Mouse (Mus musculus) midbrain, embryonic 16.5 days (tissue): ENCODE results near the gene Gdpd3. TPM values are rescaled to one million over a fixed set of nuclear protein-coding genes. Genes with fewer than 3 reads are reported as not detected.
A peak's percentile ranks its signal among the peaks of the same experiment; 100 is the strongest.

Experiments
- ATAC-seq: fragments of 200-750 bp; cut with Nextera tagmentation; 2 replicates; pipeline ENCODE4 v1.8.0; 2017; ENCODE audit warnings: moderate TSS enrichment
- H3K27ac ChIP-seq: fragments of 300-500 bp; sonication (generic); 2 replicates; pipeline ENCODE4 v1.5.1; 2014; ENCODE audit warnings: mild to moderate bottlenecking, low read length, mixed read lengths
- H3K27me3 ChIP-seq: fragments of 300-500 bp; sonication (generic); 2 replicates; pipeline ENCODE4 v1.6.1; 2014; ENCODE audit warnings: low read depth, low read length, mixed read lengths; ENCODE audit not compliant: control insufficient read depth, insufficient read depth
- H3K36me3 ChIP-seq: fragments of 300-500 bp; sonication (generic); 2 replicates; pipeline ENCODE4 v1.6.1; 2014; ENCODE audit warnings: mild to moderate bottlenecking, low read length, moderate library complexity, mixed read lengths; ENCODE audit not compliant: control insufficient read depth, insufficient read depth
- H3K4me1 ChIP-seq: fragments of 300-500 bp; sonication (generic); 2 replicates; pipeline ENCODE4 v1.6.1; 2014; ENCODE audit warnings: mild to moderate bottlenecking, low read length, mixed read lengths; ENCODE audit not compliant: control insufficient read depth, insufficient read depth
- H3K4me2 ChIP-seq: fragments of 300-500 bp; sonication (generic); 2 replicates; pipeline ENCODE4 v1.6.1; 2014; ENCODE audit warnings: mild to moderate bottlenecking, low read length, mixed read lengths
- H3K4me3 ChIP-seq: fragments of 300-500 bp; sonication (generic); 2 replicates; pipeline ENCODE4 v1.5.1; 2014; ENCODE audit warnings: low read depth, mild to moderate bottlenecking, low read length, moderate library complexity, mixed read lengths
- H3K9ac ChIP-seq: fragments of 300-500 bp; sonication (generic); 2 replicates; pipeline ENCODE4 v1.6.1; 2014; ENCODE audit warnings: low read depth, low read length, mixed read lengths
- H3K9me3 ChIP-seq: fragments of 300-500 bp; sonication (generic); replicated peaks from 2 replicates; pipeline ENCODE4 v1.6.1; 2014; ENCODE audit warnings: mild to moderate bottlenecking, low read length, mixed read lengths; ENCODE audit not compliant: control insufficient read depth, poor library complexity, severe bottlenecking
- WGBS: fragments of 180-500 bp; shearing (Covaris S2); extraction: QIAGEN DNeasy Blood & Tissue Kit; methylation state at CpG from one replicate; pipeline ENCODE4 v1.1.7; 2014; 5-methylcytosine and 5-hydroxymethylcytosine counted together
- polyA plus RNA-seq: library from polyadenylated mRNA; unstranded; fragments of >200 nt; fragmentation: Nextera tagmentation; extraction: Ambion mirVana; gene quantifications from 2 replicates; pipeline ENCODE4 v1.2.1, GENCODE M21; 2015

Gdpd3 gene
- polyA plus RNA-seq, 1 experiment from 2014 or later = 0.95 TPM

DNA sequence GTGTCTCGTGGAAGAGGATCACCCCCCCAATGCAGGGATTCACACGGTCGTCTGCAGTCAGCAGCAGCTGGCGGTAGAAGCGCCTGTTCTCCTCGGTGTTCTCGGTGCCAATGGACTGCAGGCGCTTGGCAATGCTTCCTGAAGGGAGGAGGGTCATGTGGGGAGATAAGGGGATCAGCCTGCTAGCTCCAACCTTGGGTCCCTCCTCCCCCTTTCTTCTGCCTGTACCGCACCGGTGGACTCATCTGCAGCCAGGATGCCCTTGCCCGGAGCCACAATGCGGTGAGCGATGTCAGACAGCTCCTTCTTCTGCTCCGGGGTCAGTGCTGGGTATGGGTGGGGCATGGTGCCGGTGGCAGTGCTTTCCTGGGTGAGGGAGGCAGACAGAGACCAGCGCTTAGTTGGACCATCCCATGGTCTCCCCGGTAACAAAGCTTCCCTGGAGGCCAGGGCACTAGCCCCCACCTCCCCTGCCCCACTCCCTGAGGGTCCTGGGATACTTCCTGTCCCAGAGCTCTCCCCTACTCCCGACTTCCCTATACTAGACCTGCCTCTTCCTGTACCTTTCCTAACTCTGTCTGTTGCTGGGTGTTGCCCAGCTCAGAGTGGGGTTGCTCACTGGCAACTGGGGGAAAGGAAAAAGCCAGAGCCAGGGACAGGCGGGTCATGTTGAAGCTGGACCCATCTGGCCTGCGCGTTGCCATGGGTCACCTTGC, 31.4 kb downstream of the Gdpd3 start, which contains the start of gene Fam57b:
Fam57b (plus strand) TSS at position 258 of the 716 bp plus-strand sequence.
- Histone ChIP-seq H3K9me3 (no peaks in the 10 kb centered on the region), H3K4me1 (peaks cover 34% of the 10 kb centered on the region), H3K36me3 (peaks cover 9% of the 10 kb centered on the region), H3K4me2 (peak within 1 kb of the TSS; percentile 83), H3K27me3 (no peaks in the 10 kb centered on the region), H3K9ac (peak within 1 kb of the TSS; percentile 90), H3K27ac (peak within 1 kb of the TSS; percentile 96), H3K4me3 (peak within 1 kb of the TSS; percentile 88)
- WGBS = 25% methylated on average over 21 of the region's 21 CpGs
- no peak for ATAC-seq

DNA sequence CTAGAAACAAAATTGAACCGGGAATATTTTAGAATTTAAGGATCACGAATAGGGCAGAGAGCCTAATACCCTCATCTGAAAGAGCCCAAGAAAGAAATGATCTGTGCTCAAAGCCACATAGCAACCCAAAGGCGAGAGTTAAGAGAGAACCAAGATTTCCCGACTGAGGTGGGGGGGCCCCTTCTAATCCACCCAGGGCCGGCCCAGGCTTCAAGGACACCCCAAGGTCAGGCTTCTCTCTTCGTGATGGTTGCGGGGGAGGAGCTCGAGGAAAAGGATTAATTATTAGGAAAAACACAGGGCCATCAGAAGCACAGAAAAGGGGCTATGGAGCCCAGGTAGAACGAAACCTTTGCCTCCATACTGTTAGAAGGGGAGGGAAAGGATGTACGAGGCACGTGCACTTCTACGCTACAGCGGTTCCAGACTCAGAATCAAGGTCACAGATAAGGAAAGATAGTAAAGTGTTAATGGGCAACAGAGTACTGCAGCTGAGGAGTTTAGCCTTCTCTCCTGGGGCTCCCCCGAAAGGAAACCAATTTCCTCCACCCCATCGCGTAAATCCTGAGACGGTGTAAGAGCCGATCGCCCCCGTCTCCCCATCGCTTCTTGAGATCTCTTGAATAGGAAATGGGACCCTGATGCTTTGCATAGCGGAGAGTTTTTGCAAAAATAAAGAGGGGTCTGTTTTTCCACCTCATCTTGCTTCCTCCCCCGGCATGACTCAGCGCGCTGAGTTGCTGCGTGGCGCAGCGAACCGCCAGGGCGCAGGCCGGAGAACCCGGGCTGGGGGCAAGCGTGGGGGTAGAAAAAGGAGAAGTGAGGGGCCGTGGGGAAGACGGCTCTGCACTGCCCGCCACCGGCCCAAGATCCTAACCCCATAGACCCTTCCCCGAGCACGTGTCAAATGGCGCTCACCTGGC, 32.3 kb downstream of the Gdpd3 start:
- no peaks in the 10 kb centered on the region for H3K27me3 ChIP-seq
- 1% methylated on average over 39 of the region's 40 CpGs for WGBS
- ATAC-seq = no peak

DNA sequence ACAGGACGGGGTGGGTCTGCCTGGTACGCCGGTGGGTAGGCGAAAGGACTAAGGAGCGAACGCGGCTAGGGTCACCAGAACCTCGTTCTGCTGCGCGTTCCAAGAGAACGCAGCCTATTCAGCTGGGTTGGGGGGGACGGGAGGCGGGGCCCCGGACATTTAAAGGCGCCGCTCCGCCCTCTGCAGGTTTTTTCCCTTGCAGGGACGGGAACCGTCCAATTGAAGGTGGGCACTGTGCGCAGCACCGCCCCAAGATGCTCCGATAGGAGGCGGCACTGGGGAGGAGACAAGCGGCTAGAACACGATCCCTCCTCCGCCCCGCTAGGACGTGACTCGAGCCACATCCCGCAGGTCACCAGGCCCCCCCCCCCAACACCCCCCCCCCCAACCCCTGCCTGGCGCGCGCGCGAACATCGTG, 32.9 kb downstream of the Gdpd3 start:
- WGBS = under 1% methylated on average over 25 of the region's 36 CpGs
- ATAC-seq = peak; percentile 95
- H3K4me3 ChIP-seq = peak overlapping the region; percentile 88
- peaks cover 9% of the 10 kb centered on the region for H3K36me3 ChIP-seq
- H3K4me2 ChIP-seq = peak overlapping the region; percentile 93
- H3K9ac ChIP-seq = peak overlapping the region; percentile 90
- H3K9me3 ChIP-seq = no peaks in the 10 kb centered on the region
- peak overlapping the region; percentile 96 for H3K27ac ChIP-seq
- peaks cover 28% of the 10 kb centered on the region for H3K4me1 ChIP-seq
- no peaks in the 10 kb centered on the region for H3K27me3 ChIP-seq

More for the DNA sequence above, 32.3 kb downstream of the Gdpd3 start:
- peak overlapping the region; percentile 96 for H3K27ac ChIP-seq
- H3K9me3 ChIP-seq = no peaks in the 10 kb centered on the region
- H3K4me3 ChIP-seq = peak overlapping the region; percentile 88
- peak overlapping the region; percentile 90 for H3K9ac ChIP-seq
- peak overlapping the region; percentile 83 for H3K4me2 ChIP-seq
- H3K4me1 ChIP-seq = peaks cover 28% of the 10 kb centered on the region
- H3K36me3 ChIP-seq = peaks cover 9% of the 10 kb centered on the region

DNA sequence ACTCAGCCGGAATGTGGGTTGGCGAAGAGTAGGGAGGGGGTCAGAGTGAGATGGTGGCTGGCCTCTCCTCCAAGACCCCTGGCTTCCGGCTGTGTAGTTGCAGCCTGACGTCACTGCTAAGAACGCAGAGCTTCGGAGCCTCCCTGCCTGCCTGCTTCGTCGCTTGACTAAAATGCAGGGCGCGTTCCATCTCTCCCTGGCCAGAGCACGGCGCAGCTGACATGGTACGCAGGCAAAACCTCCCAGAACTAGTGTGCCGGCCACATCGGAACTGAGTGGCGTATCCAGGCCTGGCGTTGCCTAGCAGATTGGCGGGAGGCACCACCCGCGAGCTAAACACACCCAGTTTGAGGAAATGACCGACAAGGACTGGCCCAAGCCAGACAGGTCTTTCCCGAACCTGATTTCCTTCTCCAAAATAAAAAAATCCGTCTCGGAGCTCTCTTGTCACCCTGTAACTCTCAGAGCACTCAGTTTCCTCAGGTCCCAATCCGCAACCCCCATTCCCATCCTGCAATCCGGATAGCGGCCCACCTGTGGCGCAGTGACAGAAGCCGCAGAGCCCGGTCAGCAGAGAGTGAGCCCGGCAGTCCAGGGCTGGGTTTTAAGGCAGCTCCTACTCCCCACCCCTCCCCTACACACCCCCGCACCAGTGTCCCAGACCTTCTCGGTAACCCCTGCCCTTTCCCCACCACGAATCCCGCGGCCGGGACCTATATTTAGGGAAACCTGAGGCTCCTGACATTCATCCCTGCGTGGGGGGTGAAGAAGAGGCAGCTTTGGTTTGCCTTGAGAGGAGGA, 33.5 kb downstream of the Gdpd3 start:
- no peaks in the 10 kb centered on the region for H3K27me3 ChIP-seq
- H3K36me3 ChIP-seq = peaks cover 9% of the 10 kb centered on the region
- ATAC-seq = peak; percentile 92
- peak overlapping the region; percentile 85 for H3K9ac ChIP-seq
- peak overlapping the region; percentile 93 for H3K4me2 ChIP-seq
- peaks cover 28% of the 10 kb centered on the region for H3K4me1 ChIP-seq
- no peaks in the 10 kb centered on the region for H3K9me3 ChIP-seq
- peak overlapping the region; percentile 88 for H3K4me3 ChIP-seq
- peak overlapping the region; percentile 96 for H3K27ac ChIP-seq
- WGBS = 1% methylated on average over 38 of the region's 38 CpGs

DNA sequence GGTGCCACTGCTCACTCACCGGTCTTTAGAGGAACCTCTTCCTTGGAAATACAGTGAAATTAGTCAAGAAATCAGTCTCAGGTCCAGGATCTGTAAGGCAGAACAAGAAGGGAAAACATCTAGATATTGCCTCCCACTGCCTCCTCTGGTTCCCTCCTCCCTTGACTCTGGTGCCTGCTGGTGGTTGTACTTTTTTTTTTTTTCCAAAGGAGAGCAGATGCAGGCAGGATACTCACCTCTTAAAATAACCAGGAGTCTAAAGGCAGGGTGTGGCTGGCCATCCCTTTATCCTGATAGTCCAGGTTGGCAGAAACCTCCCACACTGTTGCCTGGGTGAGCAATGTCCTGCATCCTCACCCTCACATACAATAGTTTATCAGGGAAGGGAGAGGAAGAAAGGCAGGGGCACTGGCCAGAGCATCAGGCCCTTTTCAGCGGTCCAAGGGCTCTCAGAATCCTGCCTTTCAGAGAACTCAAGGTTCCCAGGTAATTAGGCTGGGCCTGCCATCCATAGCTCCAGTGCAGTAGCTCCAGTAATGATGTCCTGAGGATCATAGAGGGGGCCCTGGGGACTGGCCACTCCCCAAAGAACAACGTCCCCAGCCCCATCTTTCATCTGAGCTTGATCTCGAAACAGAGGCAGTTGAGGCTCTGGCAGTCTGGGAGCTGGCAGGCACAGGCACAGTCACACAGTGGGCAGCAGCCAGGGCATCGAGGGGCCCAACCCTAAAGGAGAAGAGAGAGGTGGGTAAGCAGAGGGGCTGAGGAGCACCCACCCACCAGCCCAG, 34.3 kb downstream of the Gdpd3 start:
- Histone ChIP-seq H3K9me3 (no peaks in the 10 kb centered on the region), H3K9ac (peak overlapping the region; percentile 85), H3K36me3 (peaks cover 8% of the 10 kb centered on the region), H3K4me3 (peak overlapping the region; percentile 88), H3K4me2 (peak overlapping the region; percentile 93), H3K4me1 (peaks cover 28% of the 10 kb centered on the region), H3K27me3 (no peaks in the 10 kb centered on the region), H3K27ac (peak overlapping the region; percentile 96)
- no peak for ATAC-seq
- 44% methylated on average over 5 of the region's 5 CpGs for WGBS

DNA sequence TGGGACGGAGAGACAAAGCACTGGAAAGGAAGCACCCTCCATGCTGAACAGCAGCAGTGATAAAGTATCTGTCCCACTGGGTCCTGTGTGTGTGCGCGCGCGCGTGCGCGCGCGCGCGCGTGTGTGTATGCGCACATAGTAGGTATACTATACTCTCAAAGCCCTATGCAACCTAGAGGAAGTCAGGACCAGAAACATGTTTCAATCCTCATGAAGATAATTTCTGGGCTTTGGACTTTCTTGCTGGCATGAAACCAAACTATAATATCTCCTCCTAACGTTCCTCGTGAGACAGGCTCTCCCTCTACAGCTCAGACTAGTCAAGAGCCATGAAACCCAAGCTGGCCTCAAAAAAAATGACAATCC, 34.9 kb downstream of the Gdpd3 start:
- H3K4me3 ChIP-seq = no peak overlapping the region
- H3K36me3 ChIP-seq = peaks cover 4% of the 10 kb centered on the region
- peaks cover 28% of the 10 kb centered on the region for H3K4me1 ChIP-seq
- no peaks in the 10 kb centered on the region for H3K9me3 ChIP-seq
- no peak overlapping the region for H3K4me2 ChIP-seq
- WGBS = 98% methylated on average over 16 of the region's 16 CpGs
- no peaks in the 10 kb centered on the region for H3K27me3 ChIP-seq
- no peak overlapping the region for H3K9ac ChIP-seq
- no peak for ATAC-seq
- H3K27ac ChIP-seq = no peak overlapping the region

DNA sequence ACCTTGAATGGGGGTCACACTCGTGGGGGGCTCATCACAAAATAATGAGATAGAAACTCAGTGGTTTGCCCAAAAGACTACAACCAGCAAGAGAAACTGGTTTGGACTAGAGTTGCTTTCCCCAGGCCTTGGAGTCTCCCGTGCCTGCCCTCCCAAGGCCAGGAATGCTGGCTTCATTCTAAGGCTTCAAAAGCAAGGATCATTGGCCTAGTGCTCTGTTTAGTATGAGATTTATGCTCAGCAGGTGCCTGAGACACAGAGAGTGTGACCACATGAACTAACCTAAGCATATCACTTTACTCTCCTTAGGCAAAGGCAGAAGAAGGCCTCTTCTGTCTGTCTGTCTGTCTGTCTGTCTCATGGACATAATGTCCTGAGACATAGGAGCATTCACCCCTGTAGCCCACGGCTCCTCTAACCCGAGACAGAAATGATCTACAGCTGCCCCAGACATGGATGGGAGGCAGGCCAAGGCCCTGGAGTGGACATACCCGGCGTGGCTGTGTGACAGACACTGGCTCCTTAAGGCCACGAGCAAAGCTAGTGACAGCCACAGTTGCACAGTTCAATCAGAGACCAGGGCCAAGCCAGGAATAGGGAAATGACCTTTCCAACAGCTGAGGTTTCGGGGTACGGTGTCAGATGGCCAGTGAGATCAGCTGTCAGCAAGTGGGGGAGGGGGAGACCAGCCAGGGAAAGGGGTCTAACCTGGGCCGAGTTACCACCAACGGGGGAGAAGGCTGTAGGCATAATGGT, 36.2 kb downstream of the Gdpd3 start:
- 89% methylated on average over 11 of the region's 11 CpGs for WGBS
- Histone ChIP-seq H3K9me3 (no peaks in the 10 kb centered on the region), H3K4me1 (peaks cover 21% of the 10 kb centered on the region)

More for the DNA sequence above, 36.2 kb downstream of the Gdpd3 start:
- H3K27ac ChIP-seq = no peak overlapping the region
- ATAC-seq = no peak
- no peaks in the 10 kb centered on the region for H3K36me3 ChIP-seq
- no peak overlapping the region for H3K4me2 ChIP-seq
- H3K4me3 ChIP-seq = no peak overlapping the region
- H3K27me3 ChIP-seq = no peaks in the 10 kb centered on the region
- H3K9ac ChIP-seq = no peak overlapping the region
